Mouse (Mus musculus) brain, embryonic 14.5 days (tissue): Measurements from ENCODE around the gene Plpp7. TPM values are rescaled to one million over a fixed set of nuclear protein-coding genes. Genes with fewer than 3 reads are reported as not detected.

ENCODE experiments used
- DNase-seq: peaks from one replicate; pipeline ENCODE4 v3.0.0-alpha.2; 2011; ENCODE audit warnings: low read depth
- CTCF ChIP-seq: fragments of 200-500 bp; IDR thresholded peaks from 2 replicates; pipeline ENCODE4 v1.5.1; 2012; ENCODE audit warnings: inconsistent platforms, mild to moderate bottlenecking, moderate library complexity, borderline replicate concordance; ENCODE audit not compliant: insufficient read depth, insufficient read length; ENCODE audit errors: extremely low read depth
- POLR2A ChIP-seq: fragments of 200-500 bp; IDR thresholded peaks from 2 replicates; pipeline ENCODE4 v1.6.1; 2012; ENCODE audit warnings: mild to moderate bottlenecking, inconsistent platforms, borderline replicate concordance; ENCODE audit not compliant: poor library complexity, insufficient read depth, insufficient read length, severe bottlenecking; ENCODE audit errors: extremely low read depth
- polyA plus RNA-seq: library from polyadenylated mRNA; depleted of rRNA; stranded (reverse); fragments of >200 nt; gene quantifications from 2 replicates; pipeline ENCODE4 v1.2.3, GENCODE M21; 2012

Plpp7 gene
- polyA plus RNA-seq, 1 experiment: 21.1 TPM

GRCm38 (mm10) chr2:32060228-32060805 lies 35.0 kb upstream of the Plpp7 start:
- TF ChIP-seq POLR2A (no peak), CTCF (no peak)
- DNase-seq: no peak

DNA sequence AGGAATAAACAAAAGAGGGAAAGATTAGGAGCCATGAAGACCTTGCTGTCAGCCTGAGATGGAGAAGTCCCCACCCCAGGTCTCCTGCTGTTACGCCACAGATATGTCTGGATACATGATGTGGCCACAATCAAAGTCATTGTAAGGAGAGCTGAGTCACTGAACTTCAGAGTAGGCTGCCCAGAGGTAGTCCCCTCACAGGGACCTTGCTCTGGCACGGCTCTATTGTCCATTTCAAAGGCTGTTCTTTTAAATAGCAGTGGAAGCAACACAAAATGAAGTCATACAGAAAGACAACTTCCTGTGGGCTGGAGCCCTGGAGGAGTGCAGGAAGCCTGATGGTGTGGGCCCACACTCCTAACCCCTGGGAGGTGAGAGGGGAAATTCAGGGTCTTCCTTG lies 34.1 kb upstream of the Plpp7 start:
- TF ChIP-seq POLR2A (no peak), CTCF (no peak)
- no peak for DNase-seq

- DNase-seq: no peak
- no peak for TF ChIP-seq POLR2A
- TF ChIP-seq CTCF: no peak
Observed at GRCm38 (mm10) chr2:32061722-32062505, 33.4 kb upstream of the Plpp7 start.

DNA sequence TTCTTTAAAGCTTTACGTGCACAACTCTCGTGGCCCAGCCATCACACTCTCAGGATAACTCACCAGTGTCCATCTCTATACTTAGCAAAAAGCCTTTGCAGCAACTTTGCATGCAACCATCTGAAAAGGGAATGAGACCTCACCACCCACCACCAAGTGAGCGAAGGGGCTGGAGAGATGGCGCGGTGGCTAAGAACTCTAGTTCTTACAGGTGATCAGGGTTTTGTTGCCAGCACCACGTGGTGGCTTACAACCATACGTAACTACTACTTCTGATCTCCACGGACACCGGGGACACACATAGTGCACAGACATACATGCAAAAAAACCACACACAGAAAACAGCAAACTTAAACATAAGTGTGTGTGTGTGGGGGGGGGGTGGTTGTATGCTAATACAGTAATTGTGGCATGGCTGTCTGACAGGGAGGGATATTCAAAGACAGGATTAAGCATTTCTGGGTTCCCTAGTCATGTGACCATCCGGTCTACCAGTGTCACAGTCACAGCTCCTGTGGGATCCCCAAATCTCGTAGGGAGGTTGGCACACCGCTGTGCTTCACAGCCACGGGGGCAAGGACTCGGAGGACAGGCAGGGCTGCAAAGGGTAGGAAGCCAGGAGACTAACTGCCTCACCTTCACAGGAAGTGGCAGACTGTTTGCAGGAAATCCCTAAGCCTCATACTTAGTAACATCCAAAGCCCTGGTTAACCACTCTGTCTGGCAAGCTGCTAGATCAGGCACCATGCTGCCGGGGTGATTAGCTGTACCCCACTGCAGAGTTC lies 32.5 kb upstream of the Plpp7 start:
- no peak for DNase-seq
- TF ChIP-seq POLR2A (no peak), CTCF (no peak)

- no peak for TF ChIP-seq POLR2A
- no peak for TF ChIP-seq CTCF
- no peak for DNase-seq
Observed at GRCm38 (mm10) chr2:32063451-32064151, 31.7 kb upstream of the Plpp7 start.

- DNase-seq: peak; percentile 23
- TF ChIP-seq CTCF: no peak
- no peak for TF ChIP-seq POLR2A
Observed at GRCm38 (mm10) chr2:32064913-32065312, 30.4 kb upstream of the Plpp7 start.

DNA sequence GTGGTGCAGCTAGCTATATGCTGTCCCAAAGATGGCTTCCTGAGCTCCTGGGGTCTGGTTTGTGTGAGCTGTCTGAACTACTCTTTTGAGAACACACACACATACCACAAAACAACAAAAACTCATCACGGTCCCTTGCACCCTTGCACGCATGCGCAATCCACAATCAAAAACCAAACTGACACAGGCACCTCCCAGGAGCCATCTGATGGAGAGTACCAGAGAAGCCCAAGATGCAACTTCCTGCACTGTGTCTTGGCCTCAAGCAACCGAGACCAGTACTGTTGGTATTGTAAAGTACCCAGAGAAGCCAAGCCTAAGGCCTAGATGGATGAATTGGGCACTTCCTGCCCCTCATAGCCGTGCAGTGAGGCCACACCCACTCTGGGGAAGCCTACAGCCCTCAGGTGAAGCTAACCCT lies 29.9 kb upstream of the Plpp7 start:
- DNase-seq: no peak
- TF ChIP-seq CTCF (no peak), POLR2A (no peak)

DNA sequence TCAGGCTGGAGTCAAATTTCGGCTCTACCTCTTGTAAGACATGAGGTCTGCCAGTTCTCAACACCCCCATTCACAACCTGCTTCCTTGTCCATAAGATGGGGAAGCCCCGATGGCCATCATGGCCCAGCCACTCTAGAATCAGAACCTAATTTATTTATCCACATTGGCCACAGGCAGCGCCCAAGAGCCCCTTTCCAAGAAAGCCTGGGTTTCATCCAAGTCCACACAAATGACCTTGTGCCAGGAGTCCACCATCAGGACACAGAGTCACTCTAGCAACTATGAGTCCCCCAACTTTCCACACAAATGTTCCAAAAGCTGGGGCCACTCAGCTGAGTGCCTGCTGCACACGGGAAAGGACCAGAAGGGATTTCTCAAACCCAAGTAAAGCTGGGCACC lies 29.3 kb upstream of the Plpp7 start:
- TF ChIP-seq POLR2A: no peak
- TF ChIP-seq CTCF: no peak
- DNase-seq: no peak

DNA sequence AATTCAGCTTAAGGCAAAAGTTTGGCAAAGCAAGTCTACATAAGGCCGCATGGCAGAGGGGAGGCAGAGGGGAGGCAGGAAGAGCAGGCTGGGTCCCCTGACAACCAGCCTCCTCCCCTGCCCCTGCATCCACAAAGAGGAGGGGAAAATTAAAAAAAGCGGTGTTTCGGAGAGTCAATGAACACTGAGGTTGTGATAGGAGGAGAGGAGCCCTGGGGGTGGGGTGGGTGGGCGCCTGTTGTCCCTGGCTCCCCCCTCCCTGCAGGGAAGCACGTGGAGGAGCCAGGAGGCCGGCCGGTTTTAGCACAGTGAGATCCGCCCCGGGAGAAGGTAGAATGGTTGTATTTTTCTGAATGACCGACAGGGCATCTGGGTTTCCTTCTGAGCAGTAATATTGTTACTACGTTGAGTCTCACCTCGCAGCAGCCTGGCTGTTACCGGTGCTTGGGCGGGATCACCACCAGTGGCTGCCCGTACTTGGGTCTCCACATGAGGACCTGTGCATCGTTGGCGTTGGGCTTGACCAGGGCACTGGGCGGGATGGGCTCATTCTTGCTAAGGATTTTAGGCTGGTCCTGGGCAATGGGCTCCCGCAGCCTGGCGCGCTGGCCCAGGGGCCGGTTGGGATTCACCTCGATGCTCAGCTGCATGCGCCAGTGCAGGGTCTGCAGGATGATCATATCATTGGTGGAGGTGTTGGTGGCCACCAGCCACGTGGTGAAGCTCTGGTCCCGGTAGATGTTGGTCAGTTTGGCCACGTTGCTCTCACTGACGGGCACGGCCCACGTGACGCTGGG lies 26.3 kb upstream of the Plpp7 start:
- TF ChIP-seq CTCF (no peak), POLR2A (no peak)
- DNase-seq: no peak

- DNase-seq: no peak
- no peak for TF ChIP-seq CTCF
- no peak for TF ChIP-seq POLR2A
Observed at GRCm38 (mm10) chr2:32070747-32071146, 24.6 kb upstream of the Plpp7 start.

GRCm38 (mm10) chr2:32074404-32074803 lies 20.9 kb upstream of the Plpp7 start:
- no peak for DNase-seq
- no peak for TF ChIP-seq CTCF
- TF ChIP-seq POLR2A: no peak

DNA sequence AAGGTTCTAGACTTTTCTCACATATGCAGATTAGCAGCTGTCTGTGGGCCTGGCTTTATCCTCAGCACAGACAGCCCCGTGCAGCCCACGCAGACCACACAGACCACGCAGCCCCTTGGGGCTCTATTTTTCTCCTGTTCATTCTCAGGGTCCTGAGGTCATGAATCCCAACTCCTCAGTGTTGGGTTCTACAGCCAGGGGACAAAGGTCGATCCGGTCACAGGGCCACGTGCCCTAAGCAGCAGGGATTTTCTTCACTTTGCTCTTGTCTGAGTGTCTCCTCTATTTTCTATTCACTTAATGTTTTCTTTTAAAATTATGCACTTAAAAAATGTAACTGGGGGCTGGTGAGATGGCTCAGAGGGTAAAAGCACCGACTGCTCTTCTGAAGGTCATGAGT lies 20.0 kb upstream of the Plpp7 start:
- no peak for TF ChIP-seq POLR2A
- TF ChIP-seq CTCF: no peak
- DNase-seq: no peak
